Comparison of ENCODE assay signal across 8 mouse cellular contexts in genomic region chr16:94631984-94632383, GRCm38 (mm10).
DNase-seq lines count a peak whose midpoint lies in the region; ATAC-seq lines count a peak whose summit lies in the region.

No protein-coding gene starts in this region.

- 30% methylated on average over 5 of the region's 5 CpGs for WGBS in heart, embryonic 11.5 days (ENCODE audit: insufficient replicate concordance)
- 6% methylated on average over 5 of the region's 5 CpGs for WGBS in kidney, embryonic 14.5 days
- 13% methylated on average over 5 of the region's 5 CpGs for WGBS in liver, embryonic 15.5 days (ENCODE audit: insufficient replicate concordance)
- WGBS in neural tube, embryonic 15.5 days: 4% methylated on average over 5 of the region's 5 CpGs

- no peaks in the 10 kb centered on the region for H3K36me3 ChIP-seq in heart, embryonic 11.5 days (ENCODE audit: control insufficient read depth, insufficient read depth, low read length)
- H3K36me3 ChIP-seq in kidney, embryonic 14.5 days (ENCODE audit: control insufficient read depth, insufficient read depth, low read length): no peaks in the 10 kb centered on the region
- no peaks in the 10 kb centered on the region for H3K36me3 ChIP-seq in liver, embryonic 15.5 days (replicated peaks)
- H3K36me3 ChIP-seq in neural tube, embryonic 15.5 days: no peaks in the 10 kb centered on the region

- DNase-seq in testis, postnatal 14 days (ENCODE audit: low spot score): peak; percentile 43
- no peak for DNase-seq in testis, postnatal 10 days (ENCODE audit: low spot score)
- peak; percentile 46 to 54 for DNase-seq in cerebellum, postnatal 25 days
- no peak for DNase-seq in frontal cortex, postnatal 10 days (ENCODE audit: low spot score in 2 of 2)

- 0 out of 2 replicates have a peak overlapping the region, but pooled peaks have one; percentile 19 for H3K4me2 ChIP-seq in heart, embryonic 11.5 days
- no peak overlapping the region for H3K4me2 ChIP-seq in kidney, embryonic 14.5 days (replicated peaks; ENCODE audit: low read depth, low read length)
- no peak overlapping the region; the same call in 1 of the 2 replicates for H3K4me2 ChIP-seq in liver, embryonic 15.5 days
- no peak overlapping the region for H3K4me2 ChIP-seq in neural tube, embryonic 15.5 days

- no peak overlapping the region for H3K27ac ChIP-seq in heart, embryonic 11.5 days (ENCODE audit: low read depth, low read length)
- H3K27ac ChIP-seq in kidney, embryonic 14.5 days (ENCODE audit: low read depth, low read length): no peak overlapping the region
- no peak overlapping the region for H3K27ac ChIP-seq in liver, embryonic 15.5 days (replicated peaks)
- peak overlapping the region; percentile 65 for H3K27ac ChIP-seq in neural tube, embryonic 15.5 days (replicated peaks)

- H3K4me1 ChIP-seq in heart, embryonic 11.5 days (ENCODE audit: control insufficient read depth, insufficient read depth, low read length): peaks cover 33% of the 10 kb centered on the region
- peaks cover 18% of the 10 kb centered on the region for H3K4me1 ChIP-seq in kidney, embryonic 14.5 days (ENCODE audit: control insufficient read depth, insufficient read depth, low read length)
- H3K4me1 ChIP-seq in liver, embryonic 15.5 days (replicated peaks): peaks cover 39% of the 10 kb centered on the region
- H3K4me1 ChIP-seq in neural tube, embryonic 15.5 days: peaks cover 33% of the 10 kb centered on the region

- no peaks in the 10 kb centered on the region for H3K9me3 ChIP-seq in heart, embryonic 11.5 days (replicated peaks; ENCODE audit: control insufficient read depth, low read length)
- H3K9me3 ChIP-seq in kidney, embryonic 14.5 days (ENCODE audit: control insufficient read depth, low read length): no peaks in the 10 kb centered on the region
- H3K9me3 ChIP-seq in liver, embryonic 15.5 days (replicated peaks): no peaks in the 10 kb centered on the region
- H3K9me3 ChIP-seq in neural tube, embryonic 15.5 days (replicated peaks): no peaks in the 10 kb centered on the region

- 0 out of 2 replicates have a peak, but pooled peaks have one; percentile 35 for ATAC-seq in heart, embryonic 11.5 days (replicated peaks; ENCODE audit: insufficient number of reproducible peaks, low FRiP score, low TSS enrichment)
- ATAC-seq in kidney, embryonic 14.5 days (ENCODE audit: low FRiP score, low TSS enrichment): peak; percentile 96
- peak; percentile 79 for ATAC-seq in liver, embryonic 15.5 days (ENCODE audit: insufficient read depth)
- peak; percentile 89 for ATAC-seq in neural tube, embryonic 15.5 days (ENCODE audit: low FRiP score)

- no peak overlapping the region for H3K4me3 ChIP-seq in heart, embryonic 11.5 days (ENCODE audit: low read depth, low read length)
- no peak overlapping the region for H3K4me3 ChIP-seq in kidney, embryonic 14.5 days (ENCODE audit: low read length)
- no peak overlapping the region for H3K4me3 ChIP-seq in liver, embryonic 15.5 days (replicated peaks)
- H3K4me3 ChIP-seq in neural tube, embryonic 15.5 days (replicated peaks): no peak overlapping the region

- no peak overlapping the region for H3K9ac ChIP-seq in heart, embryonic 11.5 days (ENCODE audit: low read depth, low read length)
- H3K9ac ChIP-seq in kidney, embryonic 14.5 days (ENCODE audit: low read depth, low read length): no peak overlapping the region
- no peak overlapping the region for H3K9ac ChIP-seq in liver, embryonic 15.5 days
- H3K9ac ChIP-seq in neural tube, embryonic 15.5 days (replicated peaks): no peak overlapping the region

- H3K27me3 ChIP-seq in heart, embryonic 11.5 days (ENCODE audit: control insufficient read depth, insufficient read depth, low read length): no peaks in the 10 kb centered on the region
- no peaks in the 10 kb centered on the region for H3K27me3 ChIP-seq in kidney, embryonic 14.5 days (ENCODE audit: control insufficient read depth, insufficient read depth, low read length)
- no peaks in the 10 kb centered on the region for H3K27me3 ChIP-seq in liver, embryonic 15.5 days
- no peaks in the 10 kb centered on the region for H3K27me3 ChIP-seq in neural tube, embryonic 15.5 days (replicated peaks)

Comparison
In these comparisons a context has a peak if more than half of its experiments do, and no peak if none do; other contexts are left out.
1. DNase-seq: peak in testis, postnatal 14 days (single experiment) and cerebellum, postnatal 25 days (2 of 2); none in testis, postnatal 10 days (single experiment) and frontal cortex, postnatal 10 days (0 of 2).
2. ATAC-seq: peak in every context shown above with its lines; median percentile 96 in kidney, embryonic 14.5 days; 89 in neural tube, embryonic 15.5 days; 79 in liver, embryonic 15.5 days; 35 in heart, embryonic 11.5 days.